Comparison of ENCODE assay signal across 8 mouse cellular contexts in genomic region chr10:80792175-80793032, GRCm38 (mm10). TPM values are rescaled to one million over a fixed set of nuclear protein-coding genes. Genes with fewer than 3 reads are reported as not detected.
DNase-seq lines count a peak whose midpoint lies in the region; ATAC-seq and TF ChIP-seq lines count a peak whose summit lies in the region.
"Had no signal": no experiment of that assay in that cellular context is flagged by ENCODE, and none has a peak within 500 bp of the region (broad histone marks: within the 10 kb centered on the region; RNA-seq: fewer than 3 reads in every experiment).

No protein-coding gene starts in this region.

- H3K4me1 ChIP-seq in lung, postnatal 0 days (ENCODE audit: insufficient read depth, low read depth, low read length): peaks cover 9% of the 10 kb centered on the region; the same call in 1 of the 2 replicates

- no peak overlapping the region for H3K27ac ChIP-seq in lung, postnatal 0 days (ENCODE audit: low read length)

- no peak for TF ChIP-seq EP300 in lung, postnatal 0 days (IDR thresholded peaks at IDR 0.05)

- no peak for TF ChIP-seq CTCF in lung, postnatal 0 days (IDR thresholded peaks at IDR 0.05)

- no peak overlapping the region for H3K4me3 ChIP-seq in lung, postnatal 0 days (ENCODE audit: low read depth, low read length)

- no peak overlapping the region for H3K9ac ChIP-seq in lung, postnatal 0 days (replicated peaks; ENCODE audit: low read depth)
- H3K9ac ChIP-seq: lung, embryonic 14.5 days had no signal

- peaks cover 41% of the 10 kb centered on the region for H3K36me3 ChIP-seq in lung, postnatal 0 days (ENCODE audit: insufficient read depth, low read length)

- H3K27me3 ChIP-seq in lung, postnatal 0 days (replicated peaks; ENCODE audit: insufficient read depth, low read length): no peaks in the 10 kb centered on the region

- 66% methylated on average over 41 of the region's 41 CpGs for WGBS in lung, postnatal 0 days

- no peaks in the 10 kb centered on the region for H3K9me3 ChIP-seq in lung, postnatal 0 days (ENCODE audit: low read length)

- peak; percentile 27 to 35 for DNase-seq in left cerebral cortex, postnatal 25 days (ENCODE audit: low spot score in 2 of 2)
- no peak for DNase-seq in left cerebral cortex, adult 11 months (ENCODE audit: low spot score)
- DNase-seq in MN1 (ENCODE audit: low spot score): peak; percentile 74
- DNase-seq in cerebellum, adult 11 months: peak; percentile 72
- DNase-seq in lung, postnatal 0 days (ENCODE audit: low spot score): no peak
- DNase-seq in layer of hippocampus, adult 9-10 months (ENCODE audit: low spot score): no peak
- DNase-seq: lung, embryonic 14.5 days had no signal

- H3K4me2 ChIP-seq in lung, postnatal 0 days (replicated peaks; ENCODE audit: low read depth, low read length): no peak overlapping the region
- H3K4me2 ChIP-seq: lung, embryonic 14.5 days had no signal

- ATAC-seq in megakaryocyte, adult 5-6 weeks (ENCODE audit: poor library complexity, severe bottlenecking): peak; percentile 52
- ATAC-seq in lung, postnatal 0 days: no peak

- intact Hi-C loops in left cerebral cortex, postnatal 25 days (cut with DNase I): no loop called here

RNA-seq across cellular contexts. Expression of gene Sf3a2, which starts 5.6 kb away (rescaled TPM):
- total RNA-seq in left cerebral cortex, postnatal 25 days (2021): 10 to 100 TPM; 43.9 to 50.3 TPM
- total RNA-seq in megakaryocyte, adult 5-6 weeks (2015): 45.8 and 46.6 TPM in 2 replicates
- total RNA-seq in megakaryocyte, adult 5-6 weeks (2017): 13.1 and 20.4 TPM in 2 replicates
- polyA plus RNA-seq in lung, postnatal 0 days (2015; fragmentation: Nextera tagmentation; extraction: Ambion mirVana): 27.0 and 29.4 TPM in 2 replicates

RNA-seq across cellular contexts. Expression of gene Plekhj1, which starts 6.0 kb away (rescaled TPM):
- total RNA-seq in left cerebral cortex, postnatal 25 days (2021): 10 to 100 TPM; 57.5 to 62.4 TPM
- 82.4 and 84.3 TPM in 2 replicates for total RNA-seq in megakaryocyte, adult 5-6 weeks (2015)
- total RNA-seq in megakaryocyte, adult 5-6 weeks (2017): 35.5 and 43.5 TPM in 2 replicates
- polyA plus RNA-seq in lung, postnatal 0 days (2015; fragmentation: Nextera tagmentation; extraction: Ambion mirVana): 59.9 and 69.1 TPM in 2 replicates

RNA-seq across cellular contexts. Expression of gene Amh, which starts 12.6 kb away (rescaled TPM):
- 1 to 10 TPM; 1.6 to 2.7 TPM for total RNA-seq in left cerebral cortex, postnatal 25 days (2021)
- not detected in 2 replicates for total RNA-seq in megakaryocyte, adult 5-6 weeks (2015)
- not detected in 2 replicates for total RNA-seq in megakaryocyte, adult 5-6 weeks (2017)
- 0.07 TPM in 1 of 2 replicates, not detected in the other for polyA plus RNA-seq in lung, postnatal 0 days (2015; fragmentation: Nextera tagmentation; extraction: Ambion mirVana)

RNA-seq across cellular contexts. Expression of gene Jsrp1, which starts 20.9 kb away (rescaled TPM):
- total RNA-seq in left cerebral cortex, postnatal 25 days (2021): 1 to 10 TPM; 4.0 to 4.5 TPM
- not detected in 2 replicates for total RNA-seq in megakaryocyte, adult 5-6 weeks (2015)
- total RNA-seq in megakaryocyte, adult 5-6 weeks (2017): not detected in 2 replicates
- polyA plus RNA-seq in lung, postnatal 0 days (2015; fragmentation: Nextera tagmentation; extraction: Ambion mirVana): 0.25 TPM in 1 of 2 replicates, not detected in the other

RNA-seq across cellular contexts. Expression of gene Oaz1, which starts 34.1 kb away (rescaled TPM):
- total RNA-seq in left cerebral cortex, postnatal 25 days (2021): 100 to 1,000 TPM; 500 to 527 TPM
- 1,171 and 1,242 TPM in 2 replicates for total RNA-seq in megakaryocyte, adult 5-6 weeks (2015)
- 206 and 296 TPM in 2 replicates for total RNA-seq in megakaryocyte, adult 5-6 weeks (2017)
- polyA plus RNA-seq in lung, postnatal 0 days (2015; fragmentation: Nextera tagmentation; extraction: Ambion mirVana): 1,344 and 1,416 TPM in 2 replicates

Comparison
In these comparisons a context has a peak if more than half of its experiments do, and no peak if none do; other contexts are left out.
1. DNase-seq: peak in left cerebral cortex, postnatal 25 days (2 of 2), MN1 (single experiment) and cerebellum, adult 11 months (single experiment); none in left cerebral cortex, adult 11 months (single experiment), lung, postnatal 0 days (single experiment) and layer of hippocampus, adult 9-10 months (single experiment).